Mouse (Mus musculus): ENCODE measurements at regions not wholly inside any gene's neighbourhood (a gene's known extent, or its start where the extent isn't known, plus 50 kb on each side); places are given as distances from the start of the nearest gene placed in this dataset.
"Not testable (repeated sequence)": the region's sequence is repeated elsewhere in the genome, so short reads cannot be mapped to it uniquely, and the experiment has no call there.

- Histone ChIP-seq H3K27me3 (ENCODE audit: control insufficient read depth, insufficient read depth, low read length, poor library complexity, severe bottlenecking) (no peaks in the 10 kb centered on the region), H3K36me3 (ENCODE audit: control insufficient read depth, insufficient read depth, low read length, poor library complexity, severe bottlenecking) (no peaks in the 10 kb centered on the region), H3K4me1 (ENCODE audit: control insufficient read depth, insufficient read depth, low read length) (no peaks in the 10 kb centered on the region), H3K27ac (ENCODE audit: insufficient read depth, low read length) (no peak overlapping the region), H3K9me3 (replicated peaks; ENCODE audit: control insufficient read depth, insufficient read depth, low read length, poor library complexity, severe bottlenecking) (no peaks in the 10 kb centered on the region), H3K4me3 (ENCODE audit: low read depth, low read length) (no peak overlapping the region), H3K9ac (ENCODE audit: low read depth, poor library complexity, severe bottlenecking) (no peak overlapping the region)
- TF ChIP-seq POLR2A (IDR thresholded peaks at IDR 0.05; ENCODE audit: insufficient read depth, low read length) (no peak), CTCF (IDR thresholded peaks at IDR 0.05; ENCODE audit: low read depth, low read length) (no peak), EP300 (IDR thresholded peaks at IDR 0.05; ENCODE audit: insufficient read depth, low read depth, low read length) (no peak)
Observed at GRCm38 (mm10) chr19:33007582-33007981, 250.3 kb downstream of the Pten start.

- no peak overlapping the region for H3K9ac ChIP-seq (ENCODE audit: low read depth, poor library complexity, severe bottlenecking)
- H3K9me3 ChIP-seq (replicated peaks; ENCODE audit: control insufficient read depth, insufficient read depth, low read length, poor library complexity, severe bottlenecking): no peaks in the 10 kb centered on the region
- no peak overlapping the region for H3K27ac ChIP-seq (ENCODE audit: insufficient read depth, low read length)
- no peaks in the 10 kb centered on the region for H3K4me1 ChIP-seq (ENCODE audit: control insufficient read depth, insufficient read depth, low read length)
- no peaks in the 10 kb centered on the region for H3K27me3 ChIP-seq (ENCODE audit: control insufficient read depth, insufficient read depth, low read length, poor library complexity, severe bottlenecking)
- no peaks in the 10 kb centered on the region for H3K36me3 ChIP-seq (ENCODE audit: control insufficient read depth, insufficient read depth, low read length, poor library complexity, severe bottlenecking)
- TF ChIP-seq EP300 (IDR thresholded peaks at IDR 0.05; ENCODE audit: insufficient read depth, low read depth, low read length): no peak
- no peak for TF ChIP-seq POLR2A (IDR thresholded peaks at IDR 0.05; ENCODE audit: insufficient read depth, low read length)
- no peak for TF ChIP-seq CTCF (IDR thresholded peaks at IDR 0.05; ENCODE audit: low read depth, low read length)
- H3K4me3 ChIP-seq (ENCODE audit: low read depth, low read length): no peak overlapping the region
Observed at GRCm38 (mm10) chr19:33008076-33008475, 250.8 kb downstream of the Pten start.

GRCm38 (mm10) chr19:33008794-33009193 is 251.5 kb downstream of the Pten start:
- no peaks in the 10 kb centered on the region for H3K27me3 ChIP-seq (ENCODE audit: control insufficient read depth, insufficient read depth, low read length, poor library complexity, severe bottlenecking)
- no peaks in the 10 kb centered on the region for H3K36me3 ChIP-seq (ENCODE audit: control insufficient read depth, insufficient read depth, low read length, poor library complexity, severe bottlenecking)
- no peak overlapping the region for H3K9ac ChIP-seq (ENCODE audit: low read depth, poor library complexity, severe bottlenecking)
- no peak overlapping the region for H3K27ac ChIP-seq (ENCODE audit: insufficient read depth, low read length)
- peaks cover 1% of the 10 kb centered on the region; the same call in 1 of the 2 replicates for H3K9me3 ChIP-seq (replicated peaks; ENCODE audit: control insufficient read depth, insufficient read depth, low read length, poor library complexity, severe bottlenecking)
- no peaks in the 10 kb centered on the region for H3K4me1 ChIP-seq (ENCODE audit: control insufficient read depth, insufficient read depth, low read length)
- no peak for TF ChIP-seq POLR2A (IDR thresholded peaks at IDR 0.05; ENCODE audit: insufficient read depth, low read length)
- no peak for TF ChIP-seq CTCF (IDR thresholded peaks at IDR 0.05; ENCODE audit: low read depth, low read length)
- TF ChIP-seq EP300 (IDR thresholded peaks at IDR 0.05; ENCODE audit: insufficient read depth, low read depth, low read length): no peak
- no peak overlapping the region for H3K4me3 ChIP-seq (ENCODE audit: low read depth, low read length)

- H3K27me3 ChIP-seq (ENCODE audit: control insufficient read depth, insufficient read depth, low read length, poor library complexity, severe bottlenecking): no peaks in the 10 kb centered on the region
- TF ChIP-seq EP300 (IDR thresholded peaks at IDR 0.05; ENCODE audit: insufficient read depth, low read depth, low read length) (no peak), CTCF (IDR thresholded peaks at IDR 0.05; ENCODE audit: low read depth, low read length) (no peak), POLR2A (IDR thresholded peaks at IDR 0.05; ENCODE audit: insufficient read depth, low read length) (no peak)
- H3K9ac ChIP-seq (ENCODE audit: low read depth, poor library complexity, severe bottlenecking): no peak overlapping the region
- H3K4me3 ChIP-seq (ENCODE audit: low read depth, low read length): no peak overlapping the region
- no peaks in the 10 kb centered on the region for H3K36me3 ChIP-seq (ENCODE audit: control insufficient read depth, insufficient read depth, low read length, poor library complexity, severe bottlenecking)
- H3K27ac ChIP-seq (ENCODE audit: insufficient read depth, low read length): no peak overlapping the region
- peaks cover 8% of the 10 kb centered on the region; the same call in 1 of the 2 replicates for H3K9me3 ChIP-seq (replicated peaks; ENCODE audit: control insufficient read depth, insufficient read depth, low read length, poor library complexity, severe bottlenecking)
- H3K4me1 ChIP-seq (ENCODE audit: control insufficient read depth, insufficient read depth, low read length): no peaks in the 10 kb centered on the region
Observed at GRCm38 (mm10) chr19:33010886-33011446, 253.7 kb downstream of the Pten start.

- not testable (repeated sequence) for H3K27me3 ChIP-seq (ENCODE audit: control insufficient read depth, insufficient read depth, low read length, poor library complexity, severe bottlenecking); H3K9me3 ChIP-seq (replicated peaks; ENCODE audit: control insufficient read depth, insufficient read depth, low read length, poor library complexity, severe bottlenecking); H3K4me1 ChIP-seq (ENCODE audit: control insufficient read depth, insufficient read depth, low read length); H3K36me3 ChIP-seq (ENCODE audit: control insufficient read depth, insufficient read depth, low read length, poor library complexity, severe bottlenecking); H3K9ac ChIP-seq (ENCODE audit: low read depth, poor library complexity, severe bottlenecking); H3K27ac ChIP-seq (ENCODE audit: insufficient read depth, low read length); H3K4me3 ChIP-seq (ENCODE audit: low read depth, low read length)
Observed at GRCm38 (mm10) chr19:33014879-33015278, 257.6 kb downstream of the Pten start.

- H3K9me3 ChIP-seq (replicated peaks; ENCODE audit: control insufficient read depth, insufficient read depth, low read length, poor library complexity, severe bottlenecking): no peaks in the 10 kb centered on the region
- H3K4me1 ChIP-seq (ENCODE audit: control insufficient read depth, insufficient read depth, low read length): no peaks in the 10 kb centered on the region
- H3K27me3 ChIP-seq (ENCODE audit: control insufficient read depth, insufficient read depth, low read length, poor library complexity, severe bottlenecking): no peaks in the 10 kb centered on the region; the same call in 1 of the 2 replicates
- no peak overlapping the region for H3K27ac ChIP-seq (ENCODE audit: insufficient read depth, low read length)
- no peak overlapping the region for H3K4me3 ChIP-seq (ENCODE audit: low read depth, low read length)
- no peak overlapping the region for H3K9ac ChIP-seq (ENCODE audit: low read depth, poor library complexity, severe bottlenecking)
- H3K36me3 ChIP-seq (ENCODE audit: control insufficient read depth, insufficient read depth, low read length, poor library complexity, severe bottlenecking): no peaks in the 10 kb centered on the region
- no peak for TF ChIP-seq POLR2A (IDR thresholded peaks at IDR 0.05; ENCODE audit: insufficient read depth, low read length)
Observed at GRCm38 (mm10) chr19:33021161-33021560, 263.9 kb downstream of the Pten start.

Measured in ES-Bruce4 (cell line).